Mouse (Mus musculus) embryonic facial prominence, embryonic 15.5 days (tissue): ENCODE data around the gene Ddn. TPM values are rescaled to one million over a fixed set of nuclear protein-coding genes. Genes with fewer than 3 reads are reported as not detected.

ENCODE experiments used
- ATAC-seq: fragments of 200-750 bp; cut with Nextera tagmentation; 2 replicates; pipeline ENCODE4 v1.8.0; 2017; ENCODE audit warnings: low read depth, moderate TSS enrichment; ENCODE audit not compliant: insufficient number of reproducible peaks, low FRiP score, low TSS enrichment
- H3K27ac ChIP-seq: fragments of 300-500 bp; sonication (generic); replicated peaks from 2 replicates; pipeline ENCODE4 v1.5.1; 2015; ENCODE audit warnings: mild to moderate bottlenecking, inconsistent platforms
- H3K27me3 ChIP-seq: fragments of 300-500 bp; sonication (generic); 2 replicates; pipeline ENCODE4 v1.6.1; 2015; ENCODE audit warnings: inconsistent platforms
- H3K36me3 ChIP-seq: fragments of 300-500 bp; sonication (generic); 2 replicates; pipeline ENCODE4 v1.6.1; 2015; ENCODE audit warnings: mild to moderate bottlenecking, inconsistent platforms
- H3K4me1 ChIP-seq: fragments of 300-500 bp; sonication (generic); 2 replicates; pipeline ENCODE4 v1.6.1; 2015; ENCODE audit warnings: inconsistent platforms
- H3K4me2 ChIP-seq: fragments of 300-500 bp; sonication (generic); replicated peaks from 2 replicates; pipeline ENCODE4 v1.6.1; 2015; ENCODE audit warnings: mild to moderate bottlenecking, inconsistent platforms
- H3K4me3 ChIP-seq: fragments of 300-500 bp; sonication (generic); replicated peaks from 2 replicates; pipeline ENCODE4 v1.5.1; 2015; ENCODE audit warnings: mild to moderate bottlenecking, inconsistent platforms
- H3K9ac ChIP-seq: fragments of 300-500 bp; sonication (generic); 2 replicates; pipeline ENCODE4 v1.6.1; 2015; ENCODE audit warnings: inconsistent platforms
- H3K9me3 ChIP-seq: fragments of 300-500 bp; sonication (generic); replicated peaks from 2 replicates; pipeline ENCODE4 v1.6.1; 2016; ENCODE audit warnings: inconsistent platforms
- WGBS: fragments of 180-500 bp; shearing (Covaris S2); methylation state at CpG from one replicate; pipeline ENCODE4 v1.1.7; 2015; 5-methylcytosine and 5-hydroxymethylcytosine counted together
- polyA plus RNA-seq: library from polyadenylated mRNA; unstranded; fragments of >200 nt; fragmentation: Nextera tagmentation; extraction: Ambion mirVana; gene quantifications from 2 replicates; pipeline ENCODE4 v1.2.1, GENCODE M21; 2015

Gene Ddn
- polyA plus RNA-seq = 0.04 and 0.05 TPM in 2 replicates

- Histone ChIP-seq H3K27ac (no peak within 1 kb of the TSS), H3K9me3 (no peaks in the 10 kb centered on the region), H3K4me1 (peaks cover 45% of the 10 kb centered on the region), H3K4me3 (peak within 1 kb of the TSS; percentile 48), H3K9ac (no peak within 1 kb of the TSS), H3K27me3 (peaks cover 58% of the 10 kb centered on the region), H3K36me3 (peaks cover 25% of the 10 kb centered on the region), H3K4me2 (peak within 1 kb of the TSS; percentile 88)
- ATAC-seq = no peak
- WGBS = 30% methylated on average over 3 of the region's 3 CpGs
Measured at GRCm38 (mm10) chr15:98809390-98809789, at the start of gene Ddn. TSS of gene Ddn (minus strand) at chr15:98809490.

GRCm38 (mm10) chr15:98854214-98854613, 44.9 kb upstream of the Ddn start:
- Histone ChIP-seq H3K9ac (no peak overlapping the region; the same call in 1 of the 2 replicates), H3K27ac (no peak overlapping the region), H3K36me3 (peaks cover 99% of the 10 kb centered on the region), H3K9me3 (no peaks in the 10 kb centered on the region), H3K4me2 (no peak overlapping the region), H3K27me3 (no peaks in the 10 kb centered on the region), H3K4me1 (no peaks in the 10 kb centered on the region), H3K4me3 (no peak overlapping the region)
- ATAC-seq = no peak
- 94% methylated on average over 16 of the region's 16 CpGs for WGBS

GRCm38 (mm10) chr15:98853161-98853937, 44.1 kb upstream of the Ddn start:
- WGBS = 92% methylated on average over 28 of the region's 28 CpGs
- H3K27ac ChIP-seq = no peak overlapping the region
- no peak overlapping the region for H3K4me3 ChIP-seq
- H3K4me2 ChIP-seq = no peak overlapping the region
- H3K36me3 ChIP-seq = peaks cover 100% of the 10 kb centered on the region
- no peaks in the 10 kb centered on the region for H3K4me1 ChIP-seq
- no peaks in the 10 kb centered on the region for H3K9me3 ChIP-seq
- no peak overlapping the region for H3K9ac ChIP-seq
- ATAC-seq = no peak
- no peaks in the 10 kb centered on the region for H3K27me3 ChIP-seq

- Histone ChIP-seq H3K9ac (no peak overlapping the region), H3K36me3 (peaks cover 100% of the 10 kb centered on the region), H3K4me3 (no peak overlapping the region), H3K27me3 (no peaks in the 10 kb centered on the region), H3K4me2 (no peak overlapping the region), H3K4me1 (no peaks in the 10 kb centered on the region), H3K27ac (no peak overlapping the region), H3K9me3 (no peaks in the 10 kb centered on the region)
- ATAC-seq = no peak
- WGBS = 84% methylated on average over 9 of the region's 9 CpGs
Measured at GRCm38 (mm10) chr15:98852733-98853132, 43.4 kb upstream of the Ddn start.

GRCm38 (mm10) chr15:98852071-98852470, 42.8 kb upstream of the Ddn start:
- ATAC-seq = no peak
- Histone ChIP-seq H3K36me3 (peaks cover 100% of the 10 kb centered on the region), H3K9ac (no peak overlapping the region), H3K4me1 (no peaks in the 10 kb centered on the region), H3K9me3 (no peaks in the 10 kb centered on the region), H3K27me3 (no peaks in the 10 kb centered on the region), H3K4me3 (no peak overlapping the region), H3K27ac (no peak overlapping the region), H3K4me2 (no peak overlapping the region)
- 96% methylated on average over 9 of the region's 9 CpGs for WGBS

- no peaks in the 10 kb centered on the region for H3K27me3 ChIP-seq
- H3K36me3 ChIP-seq = peaks cover 100% of the 10 kb centered on the region
- ATAC-seq = no peak
- no peak overlapping the region for H3K4me2 ChIP-seq
- H3K9ac ChIP-seq = no peak overlapping the region
- H3K27ac ChIP-seq = no peak overlapping the region
- no peak overlapping the region for H3K4me3 ChIP-seq
- 86% methylated on average over 21 of the region's 21 CpGs for WGBS
- H3K4me1 ChIP-seq = no peaks in the 10 kb centered on the region
- H3K9me3 ChIP-seq = no peaks in the 10 kb centered on the region
Measured at GRCm38 (mm10) chr15:98851229-98851818, 42.0 kb upstream of the Ddn start.

GRCm38 (mm10) chr15:98850668-98851067, 41.4 kb upstream of the Ddn start:
- Histone ChIP-seq H3K36me3 (peaks cover 100% of the 10 kb centered on the region), H3K4me2 (no peak overlapping the region), H3K4me3 (no peak overlapping the region), H3K27me3 (no peaks in the 10 kb centered on the region), H3K9me3 (no peaks in the 10 kb centered on the region), H3K27ac (no peak overlapping the region), H3K9ac (no peak overlapping the region), H3K4me1 (no peaks in the 10 kb centered on the region)
- WGBS = 88% methylated on average over 14 of the region's 14 CpGs
- no peak for ATAC-seq

- H3K27ac ChIP-seq = no peak overlapping the region
- 86% methylated on average over 16 of the region's 16 CpGs for WGBS
- no peaks in the 10 kb centered on the region for H3K27me3 ChIP-seq
- H3K9ac ChIP-seq = no peak overlapping the region
- no peak overlapping the region for H3K4me3 ChIP-seq
- no peak for ATAC-seq
- H3K36me3 ChIP-seq = peaks cover 100% of the 10 kb centered on the region
- no peaks in the 10 kb centered on the region for H3K9me3 ChIP-seq
- no peaks in the 10 kb centered on the region for H3K4me1 ChIP-seq
- no peak overlapping the region for H3K4me2 ChIP-seq
Measured at GRCm38 (mm10) chr15:98849956-98850600, 40.8 kb upstream of the Ddn start.

GRCm38 (mm10) chr15:98849165-98849564, 39.9 kb upstream of the Ddn start:
- Histone ChIP-seq H3K9me3 (no peaks in the 10 kb centered on the region), H3K27ac (no peak overlapping the region), H3K9ac (no peak overlapping the region), H3K4me1 (0 out of 2 replicates have a peak, but pooled peaks cover under 1% of the 10 kb centered on the region), H3K4me2 (no peak overlapping the region), H3K27me3 (no peaks in the 10 kb centered on the region), H3K4me3 (no peak overlapping the region), H3K36me3 (peaks cover 100% of the 10 kb centered on the region)
- ATAC-seq = no peak
- WGBS = 93% methylated on average over 11 of the region's 11 CpGs

- Histone ChIP-seq H3K4me2 (no peak overlapping the region), H3K36me3 (peaks cover 100% of the 10 kb centered on the region), H3K27me3 (no peaks in the 10 kb centered on the region), H3K27ac (no peak overlapping the region), H3K9ac (no peak overlapping the region), H3K4me3 (no peak overlapping the region), H3K4me1 (0 out of 2 replicates have a peak, but pooled peaks cover 5% of the 10 kb centered on the region), H3K9me3 (no peaks in the 10 kb centered on the region)
- no peak for ATAC-seq
- 89% methylated on average over 8 of the region's 8 CpGs for WGBS
Measured at GRCm38 (mm10) chr15:98846140-98846539, 36.9 kb upstream of the Ddn start.

GRCm38 (mm10) chr15:98845149-98845548, 35.9 kb upstream of the Ddn start:
- Histone ChIP-seq H3K27ac (no peak overlapping the region), H3K27me3 (no peaks in the 10 kb centered on the region), H3K4me1 (0 out of 2 replicates have a peak, but pooled peaks cover 5% of the 10 kb centered on the region), H3K9ac (no peak overlapping the region), H3K36me3 (peaks cover 100% of the 10 kb centered on the region), H3K9me3 (no peaks in the 10 kb centered on the region), H3K4me2 (no peak overlapping the region), H3K4me3 (no peak overlapping the region)
- 87% methylated on average over 2 of the region's 2 CpGs for WGBS
- ATAC-seq = no peak
